Mouse (Mus musculus) brain, embryonic 18.5 days (tissue): Measurements from ENCODE around the gene Ipo11.
"Not testable (repeated sequence)": the region's sequence is repeated elsewhere in the genome, so short reads cannot be mapped to it uniquely, and the experiment has no call there.

ENCODE experiments used
- DNase-seq: peaks from one replicate; pipeline ENCODE4 v3.0.0-alpha.2; 2012; ENCODE audit warnings: low read depth, low spot score

Gene Ipo11

DNA sequence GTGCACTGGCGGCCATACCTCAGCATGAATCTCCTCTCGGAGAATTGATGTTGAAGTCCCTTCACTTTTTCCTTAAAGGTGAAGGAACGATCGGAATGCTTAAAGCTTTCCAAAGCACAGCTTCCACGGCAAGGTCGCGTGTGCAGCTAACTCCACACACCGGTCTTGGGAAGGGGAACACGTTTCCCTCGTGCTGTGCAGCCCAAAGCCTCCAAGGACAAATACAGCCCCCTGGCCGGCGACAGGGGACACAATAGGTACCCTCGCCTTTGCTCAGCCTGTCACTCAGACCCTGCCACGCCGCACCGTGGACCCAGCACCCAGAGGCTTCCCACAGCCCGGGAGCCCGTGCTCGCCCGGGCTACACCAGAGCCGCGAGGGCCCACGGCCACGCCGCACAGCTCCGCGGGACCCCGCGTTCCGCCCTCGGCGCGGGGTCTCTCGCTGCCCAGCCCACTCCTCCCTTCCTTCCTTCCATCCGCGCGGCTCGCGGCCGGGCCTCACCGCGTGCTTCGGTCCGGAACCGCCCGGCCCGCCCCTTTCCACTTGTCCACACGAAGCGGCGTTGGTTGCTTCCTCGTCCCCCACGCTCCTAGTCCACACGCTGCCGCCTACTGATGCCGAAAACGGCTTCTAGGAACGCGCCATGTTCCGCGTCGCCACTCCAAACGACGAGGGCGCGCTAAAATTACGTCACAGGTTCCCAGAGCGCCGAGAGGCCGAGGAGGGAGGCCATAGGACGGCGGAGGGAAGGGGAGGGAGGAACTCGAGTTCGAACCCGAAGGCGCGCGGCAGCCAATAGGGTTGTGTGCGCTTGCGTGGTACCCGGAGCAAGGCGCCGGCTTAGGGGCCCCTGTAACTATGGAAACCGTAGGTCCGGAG is at the start of gene Ipo11:
Ipo11 (minus strand) TSS at position 703 of the 882 bp plus-strand sequence.
- peak; percentile 95 for DNase-seq

DNA sequence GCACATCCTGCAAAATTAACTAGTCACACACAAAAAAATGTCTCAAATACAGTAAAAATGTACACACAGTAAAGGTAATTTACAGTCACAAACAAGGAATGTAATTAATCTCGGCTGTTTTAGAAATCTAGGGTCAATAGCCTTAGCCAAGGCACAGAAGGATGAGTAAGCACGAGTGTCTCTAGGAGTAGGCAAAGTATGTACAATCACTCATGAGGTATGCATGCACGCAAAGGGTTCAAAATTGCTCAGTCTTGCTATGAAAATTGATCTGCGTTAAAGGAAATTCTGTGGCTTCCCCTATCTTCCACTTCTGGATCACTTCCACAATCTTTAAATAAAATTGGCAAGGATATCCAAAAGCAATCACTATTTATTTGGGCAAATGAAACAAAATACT is 24.7 kb upstream of the Ipo11 start:
- DNase-seq, result no peak

DNA sequence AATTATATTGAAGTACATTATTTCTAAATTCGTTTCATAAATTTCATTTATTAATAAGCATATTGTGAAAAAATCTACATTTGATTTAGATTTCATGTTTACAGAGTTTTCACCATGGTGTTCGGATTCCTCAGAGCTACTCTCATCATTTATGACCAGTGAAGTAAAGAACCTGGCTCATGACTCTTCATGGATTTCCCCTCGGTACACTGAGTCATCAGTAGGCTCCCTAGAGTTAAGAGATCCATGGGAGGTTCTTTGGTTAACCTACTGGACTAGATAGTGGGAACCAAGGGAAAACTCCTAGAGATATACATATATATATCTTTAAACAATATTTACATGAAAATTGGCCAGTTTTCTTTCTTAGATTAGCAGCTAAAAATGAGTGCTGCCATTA is 23.8 kb upstream of the Ipo11 start:
- DNase-seq, result no peak

DNA sequence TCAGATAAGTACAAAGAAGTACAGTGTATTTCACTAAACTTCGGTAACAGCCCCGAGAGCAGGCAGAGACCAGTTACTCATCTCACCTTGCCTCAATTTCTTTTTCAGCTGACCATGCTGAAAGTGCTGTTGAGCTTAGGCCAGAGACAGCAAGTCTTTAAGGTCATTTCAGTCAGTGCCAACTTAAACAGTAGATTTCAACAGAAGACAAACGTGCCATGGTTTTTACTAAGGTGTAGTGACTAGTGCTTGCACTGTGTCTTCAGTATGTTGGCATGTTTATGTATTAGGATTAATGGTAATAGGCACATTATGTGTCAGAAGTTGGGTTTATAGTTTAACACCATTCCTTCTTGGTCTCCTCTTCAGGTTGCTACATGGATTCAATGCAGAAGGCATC is 21.5 kb upstream of the Ipo11 start:
- no peak for DNase-seq

DNA sequence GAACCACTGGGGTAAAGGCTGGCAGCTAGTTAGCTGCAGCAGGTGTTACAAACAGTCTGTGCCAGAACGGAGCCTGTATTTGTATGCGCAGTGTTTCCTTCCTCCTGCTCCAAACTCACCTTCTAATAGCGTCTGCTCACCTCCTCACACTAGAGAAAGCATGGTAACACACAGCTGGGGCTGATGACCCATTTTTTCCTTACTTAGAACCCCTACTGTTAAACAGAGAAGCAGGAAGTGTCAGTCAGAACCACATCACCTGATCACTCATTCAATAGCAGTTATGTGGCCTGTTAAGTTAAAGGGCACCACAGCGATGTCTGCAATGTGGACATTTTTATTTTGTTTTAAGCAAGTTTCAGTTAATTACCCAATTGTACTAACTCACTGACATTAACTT is 20.8 kb upstream of the Ipo11 start:
- DNase-seq, result no peak

DNA sequence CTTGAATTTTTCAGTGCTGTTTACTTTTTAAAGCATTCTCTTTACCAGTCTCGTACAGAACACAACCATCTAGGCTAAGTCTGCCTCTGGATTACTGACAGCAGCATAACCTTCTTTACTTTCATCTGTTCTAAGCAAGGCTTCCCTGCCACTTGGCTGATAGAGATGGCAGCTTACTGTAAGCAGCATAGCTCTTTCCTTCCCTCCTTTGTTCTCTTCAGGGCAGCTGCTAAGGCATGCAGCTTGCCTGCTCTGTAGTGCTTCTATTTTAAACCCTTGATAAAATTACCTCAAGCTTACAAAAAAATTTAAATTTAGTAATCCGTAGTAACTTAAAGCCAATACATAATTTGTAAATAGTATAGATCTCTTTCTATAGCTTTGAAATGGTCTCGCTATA is 18.1 kb upstream of the Ipo11 start:
- DNase-seq, result no peak

DNA sequence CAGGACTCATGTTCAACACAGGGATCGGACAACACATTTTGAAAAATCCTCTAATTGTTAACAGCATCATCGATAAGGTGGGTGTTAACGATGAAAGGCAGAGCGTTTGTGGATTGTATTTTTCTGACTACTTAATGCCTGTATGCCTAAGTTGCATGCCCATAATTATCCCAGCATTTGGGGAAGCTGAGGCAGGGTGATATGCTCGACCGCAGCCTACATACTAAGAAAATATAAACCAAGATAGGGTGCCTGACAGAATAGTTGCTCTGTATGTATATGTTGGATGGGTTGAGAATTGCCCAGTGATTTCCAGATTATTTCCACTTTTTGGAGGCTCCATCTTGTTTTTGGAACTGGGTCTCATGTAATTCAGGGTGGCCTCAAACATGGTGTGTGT is 10.8 kb upstream of the Ipo11 start:
- DNase-seq, result no peak

DNA sequence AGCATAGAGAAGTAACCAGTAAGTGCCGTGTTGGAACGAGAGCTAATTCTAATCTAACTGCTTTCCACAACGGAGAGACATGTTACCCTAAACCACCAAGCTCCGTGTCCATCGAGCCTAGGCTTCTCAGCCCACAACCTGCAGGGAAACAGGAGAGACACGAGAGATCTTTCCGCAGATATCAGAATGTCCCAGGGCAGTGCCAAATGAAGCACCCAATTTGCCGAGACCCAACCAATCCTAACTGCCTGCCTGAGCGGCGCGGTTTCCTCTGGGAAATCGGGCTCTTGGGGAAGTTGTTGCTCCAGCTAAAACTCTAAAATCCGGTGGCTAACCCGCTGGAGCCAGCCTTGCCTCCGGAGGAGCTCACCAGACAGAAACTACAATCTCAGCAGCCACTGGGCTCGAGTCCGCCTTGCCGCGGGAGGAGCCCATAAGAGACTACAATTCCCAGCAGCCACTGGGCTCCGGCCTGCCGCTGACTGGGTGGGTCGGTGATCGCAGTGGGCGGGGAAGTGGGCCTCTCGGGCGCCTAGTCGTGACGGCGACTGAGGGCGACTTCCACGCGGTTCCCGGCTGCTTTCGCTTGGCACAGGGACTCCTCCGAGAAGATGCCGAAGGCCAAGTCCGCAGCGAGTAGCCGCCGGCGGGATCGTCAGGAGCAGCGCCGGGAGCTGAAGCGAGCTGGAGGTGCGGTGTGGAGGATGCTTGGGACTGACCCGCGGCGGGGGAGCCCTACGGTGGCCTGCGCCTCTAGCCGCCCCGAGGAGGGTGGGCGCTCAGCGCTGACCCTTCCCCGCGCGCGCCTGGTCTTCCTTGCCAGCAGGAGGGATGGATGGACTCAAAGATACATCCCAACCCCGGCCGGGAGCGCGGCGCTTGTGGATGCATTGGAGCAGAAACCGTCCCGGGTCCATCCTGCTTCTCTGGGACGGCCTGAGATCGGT is 10.1 kb upstream of the Ipo11 start, which contains the start of gene Dimt1:
Dimt1 (plus strand) TSS at position 534 of the 947 bp plus-strand sequence.
- DNase-seq, result peak; percentile 87

DNA sequence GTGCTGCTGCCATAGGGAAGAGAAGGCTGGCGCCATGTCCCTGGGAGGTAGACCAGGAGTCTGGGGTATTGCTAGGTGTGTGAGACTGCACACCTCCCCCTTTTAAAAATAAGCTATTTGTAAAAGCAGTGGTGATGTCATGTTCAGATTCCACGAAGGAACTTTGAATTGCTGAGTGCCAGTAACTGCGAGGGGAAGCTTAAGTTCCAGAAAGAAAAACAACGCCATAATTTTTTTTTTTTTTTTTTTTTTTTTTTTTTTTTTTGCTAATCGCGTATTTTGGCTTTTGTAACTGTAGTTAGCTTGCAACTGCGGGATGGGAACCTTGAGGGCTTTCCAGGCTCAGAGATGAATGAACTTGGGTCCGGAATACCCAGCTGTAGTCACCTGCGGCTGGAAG is 8.8 kb upstream of the Ipo11 start:
- DNase-seq, result no peak

DNA sequence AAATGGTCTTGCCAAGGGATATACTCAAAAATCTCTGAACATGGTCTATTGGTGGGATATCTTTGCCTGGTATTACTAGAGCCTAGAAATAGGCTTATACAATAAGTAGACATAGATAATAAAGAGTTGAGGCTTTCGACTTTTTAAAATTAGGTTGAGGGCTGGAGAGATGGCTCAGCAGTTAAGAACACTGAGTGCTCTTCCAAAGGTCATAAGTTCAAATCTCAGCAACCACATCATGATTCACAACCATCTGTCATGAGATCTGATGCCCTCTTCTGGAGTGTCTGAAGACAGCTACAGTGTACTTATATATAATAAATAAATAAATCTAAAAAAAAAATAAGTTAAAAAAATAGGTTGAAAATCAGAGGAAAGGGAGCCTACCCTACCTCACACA is 6.0 kb upstream of the Ipo11 start:
- no peak for DNase-seq

DNA sequence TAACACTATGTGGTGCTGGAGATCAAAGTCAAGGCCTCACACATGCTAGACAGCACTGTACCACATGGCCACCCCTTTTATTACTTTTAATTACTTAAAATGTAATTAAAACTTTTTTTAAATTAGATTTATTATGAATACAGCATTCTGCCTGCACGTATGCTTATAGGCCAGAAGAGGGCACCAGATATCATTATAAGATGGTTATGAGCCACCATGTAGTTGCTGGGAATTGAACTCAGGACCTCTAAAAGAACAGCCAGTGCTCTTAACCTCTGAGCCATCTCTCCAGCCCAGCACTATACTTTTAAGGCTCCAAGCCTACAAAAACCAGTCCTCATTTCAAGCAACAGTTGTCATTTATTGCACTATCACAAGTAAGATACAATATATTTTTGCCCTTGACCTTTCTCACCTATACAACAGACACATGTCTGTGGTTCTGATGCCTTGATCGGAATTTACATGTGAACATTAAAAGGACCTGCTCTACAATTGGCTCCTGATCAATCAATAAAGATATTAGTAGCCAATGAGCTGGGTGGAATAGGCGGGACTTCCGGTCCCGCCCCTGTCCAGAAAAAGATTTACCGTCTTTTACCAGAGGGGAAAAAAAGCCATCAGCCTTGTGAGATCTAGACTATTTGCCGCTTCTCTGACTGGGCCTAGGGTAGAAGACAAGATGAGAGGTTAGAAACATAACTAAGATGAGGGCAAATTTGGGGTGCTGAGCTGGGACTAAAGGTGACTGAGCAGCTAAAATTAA is 4.6 kb upstream of the Ipo11 start:
- DNase-seq, result no peak

DNA sequence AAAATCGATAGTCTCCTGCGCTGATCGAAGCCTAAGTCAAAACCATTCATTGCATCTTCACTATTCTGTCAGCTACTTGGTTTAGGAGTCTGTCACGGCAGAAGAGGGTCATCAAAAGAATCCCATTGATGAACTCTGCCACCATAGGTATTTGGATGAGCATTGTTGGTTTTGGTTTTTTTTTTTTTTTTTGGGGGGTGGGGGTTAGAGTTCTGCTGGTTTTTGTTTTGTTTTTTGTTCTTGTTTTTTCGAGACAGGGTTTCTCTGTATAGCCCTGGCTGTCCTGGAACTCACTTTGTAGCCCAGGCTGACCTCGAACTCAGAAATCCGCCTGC is 347 bp upstream of the Ipo11 start:
- no peak for DNase-seq

DNA sequence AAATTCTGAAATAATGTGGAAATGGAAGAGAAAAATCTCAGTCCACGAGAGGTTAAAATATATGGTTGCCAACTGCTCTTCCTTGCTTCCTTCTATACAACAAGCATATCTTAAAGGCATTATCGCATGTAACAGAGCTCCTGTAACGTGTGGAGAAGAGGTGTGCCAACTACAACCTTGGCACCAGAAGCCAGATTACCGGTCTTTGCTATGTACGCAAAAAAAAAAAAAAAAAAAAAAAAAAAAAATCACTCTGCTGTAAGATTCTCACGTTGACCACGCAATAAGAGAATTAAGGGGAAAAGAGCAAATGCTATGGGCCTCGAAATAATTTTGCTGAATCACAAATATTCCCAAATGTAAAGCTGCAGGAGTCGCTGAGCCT is 895 bp downstream of the Ipo11 start:
- DNase-seq, result no peak

DNA sequence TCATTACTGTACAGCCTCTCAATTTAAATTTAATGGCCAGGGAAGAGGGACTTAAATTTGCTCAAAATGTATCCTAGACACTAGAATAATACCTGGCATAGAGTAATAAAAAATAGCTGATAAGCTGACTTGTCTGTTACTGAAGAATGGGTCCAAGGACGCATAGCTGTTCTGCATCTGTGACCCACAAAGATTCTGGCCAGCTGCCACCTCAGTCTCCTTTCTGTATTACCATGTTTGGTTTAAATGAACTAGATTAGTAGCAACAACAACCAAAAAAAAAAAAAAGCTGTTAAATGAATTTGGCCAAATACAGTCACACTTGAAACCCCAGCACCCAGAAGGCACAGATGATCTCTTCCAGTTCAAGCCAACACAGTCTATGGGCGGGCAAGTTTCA is 7.6 kb downstream of the Ipo11 start:
- no peak for DNase-seq

DNA sequence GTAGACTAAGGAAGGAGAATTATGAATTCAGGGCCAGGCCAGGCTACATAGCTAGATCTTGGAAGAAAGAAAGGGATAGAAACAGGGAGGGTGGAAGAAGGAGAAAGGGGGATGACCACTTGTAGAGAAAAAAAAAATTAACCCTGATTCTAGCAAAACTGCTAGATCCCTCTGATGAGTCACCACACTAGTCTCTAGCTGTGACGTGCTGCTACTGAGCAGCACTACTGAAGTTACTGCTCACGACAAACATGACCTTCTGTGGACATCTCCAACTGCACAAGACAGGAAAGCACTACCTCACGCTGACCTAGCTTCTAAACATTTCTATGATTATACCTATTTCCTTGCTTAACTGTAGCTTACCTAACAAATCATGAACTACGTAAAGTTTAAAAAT is 8.5 kb downstream of the Ipo11 start:
- DNase-seq, result no peak

DNA sequence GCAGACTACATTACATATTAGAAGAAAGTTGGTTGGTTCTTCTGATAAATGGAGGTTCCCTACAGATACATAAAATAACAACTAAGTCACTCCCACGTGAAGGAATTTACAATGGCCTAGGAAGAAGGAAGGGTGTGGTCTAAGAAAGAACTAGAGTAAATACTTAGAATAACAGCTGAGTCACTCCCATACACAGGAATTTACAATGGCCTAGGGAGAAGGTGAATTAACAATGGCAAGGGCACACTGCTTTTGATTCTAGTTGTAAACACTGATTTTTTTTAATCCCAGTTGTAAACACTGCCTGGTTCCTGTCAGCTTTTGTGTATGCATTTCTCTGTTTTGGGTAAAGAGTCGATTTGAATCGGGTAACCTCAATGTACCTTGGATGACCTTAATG is 10.8 kb downstream of the Ipo11 start:
- not testable (repeated sequence) for DNase-seq

DNA sequence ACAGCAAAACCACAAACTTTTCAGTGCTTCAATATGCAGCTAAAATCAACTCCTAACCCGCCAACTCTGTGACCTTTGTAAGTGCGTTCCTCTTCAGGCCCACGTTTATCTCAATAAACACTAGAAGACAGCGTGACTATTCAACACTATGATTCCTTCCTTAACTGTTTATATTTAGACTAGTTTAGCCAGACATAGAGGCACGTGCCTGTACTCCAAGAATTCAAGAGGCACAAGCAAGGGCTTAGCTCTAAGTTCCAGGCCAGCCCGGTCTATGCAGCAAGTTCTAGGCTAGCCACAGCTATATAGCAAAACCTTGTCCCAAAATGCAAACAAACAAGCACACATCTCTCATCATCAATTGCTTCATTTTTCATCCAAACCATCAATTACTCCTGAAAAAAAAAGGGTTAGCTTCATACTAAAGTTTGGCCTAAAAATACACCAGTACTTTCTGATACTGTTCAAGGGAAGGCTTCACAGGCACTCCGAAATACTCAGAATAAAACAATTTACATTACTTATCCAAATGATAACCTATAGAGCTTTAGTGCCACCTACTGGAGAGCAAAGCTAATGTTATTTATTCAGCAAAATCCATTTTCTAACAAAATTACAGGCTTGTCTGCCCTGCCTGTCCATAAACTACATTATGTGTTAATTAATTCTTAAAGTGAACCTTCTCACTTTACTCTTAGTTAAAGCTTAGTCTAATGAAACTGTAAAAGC is 18.3 kb downstream of the Ipo11 start:
- DNase-seq, result peak; percentile 60

DNA sequence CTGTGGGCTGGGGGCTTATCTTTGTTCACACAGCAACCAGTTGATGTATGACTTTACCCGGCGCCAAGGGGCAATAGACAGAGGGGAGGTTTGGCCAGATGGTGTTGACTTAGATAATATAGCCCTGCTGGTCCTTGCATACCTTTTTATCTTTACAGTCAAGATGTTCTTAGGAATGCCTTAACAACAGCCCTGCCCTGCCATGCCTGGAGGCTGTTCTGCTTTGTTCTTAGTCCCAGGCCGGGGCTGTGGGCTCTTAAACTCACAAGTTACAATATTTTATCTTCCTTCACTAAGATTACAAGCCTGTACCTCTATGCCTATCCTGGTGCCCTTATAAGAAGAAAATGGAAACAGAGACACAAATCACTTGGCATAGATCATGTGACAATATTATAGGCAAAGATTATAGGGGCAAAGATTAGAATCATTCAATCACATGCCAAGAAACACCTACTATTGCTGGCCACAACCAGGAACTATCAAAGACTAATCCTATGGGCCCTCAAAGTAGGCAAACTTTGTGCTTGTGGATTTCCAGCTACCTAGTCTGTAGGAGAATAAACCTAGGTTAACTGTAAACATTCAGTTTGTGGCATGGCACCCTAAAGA is 23.5 kb downstream of the Ipo11 start:
- no peak for DNase-seq

DNA sequence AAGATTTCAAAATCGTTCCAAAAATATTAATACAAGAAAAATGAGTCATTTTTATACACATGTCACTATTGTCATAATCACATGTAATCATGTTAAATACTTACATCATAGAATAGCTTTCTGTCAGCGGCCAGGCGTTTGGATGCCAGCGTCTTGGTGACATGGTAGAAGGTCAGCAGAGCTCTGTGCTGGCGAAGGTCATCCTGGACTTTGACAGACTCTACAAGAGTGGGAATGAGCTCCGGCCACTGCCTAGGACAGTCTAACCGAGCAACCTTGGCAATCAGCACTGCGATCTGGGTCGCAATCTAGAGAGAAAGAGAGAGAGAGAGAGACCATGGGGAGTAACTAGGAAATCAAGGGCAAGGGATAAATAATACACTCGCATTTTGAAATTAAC is 26.7 kb downstream of the Ipo11 start:
- no peak for DNase-seq

DNA sequence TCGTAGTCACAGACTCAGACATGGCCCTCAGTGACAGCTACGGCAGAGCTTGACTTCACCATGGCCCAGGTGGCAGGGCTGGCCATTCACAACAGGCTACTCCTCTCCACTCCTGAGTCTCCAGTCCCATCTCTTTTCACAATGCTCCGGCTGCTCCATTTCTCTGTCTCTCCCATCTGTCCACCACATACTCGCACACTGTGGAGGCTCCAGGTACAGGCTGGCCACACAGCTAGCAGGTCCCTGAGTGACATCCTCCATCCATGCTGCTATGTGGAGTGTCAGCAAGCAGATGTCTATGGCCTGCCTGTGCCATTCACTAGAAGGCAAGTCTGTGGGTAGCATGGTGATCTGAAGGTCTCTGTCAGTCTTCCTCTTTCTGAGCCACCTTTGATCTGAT is 29.5 kb downstream of the Ipo11 start:
- no peak for DNase-seq

DNA sequence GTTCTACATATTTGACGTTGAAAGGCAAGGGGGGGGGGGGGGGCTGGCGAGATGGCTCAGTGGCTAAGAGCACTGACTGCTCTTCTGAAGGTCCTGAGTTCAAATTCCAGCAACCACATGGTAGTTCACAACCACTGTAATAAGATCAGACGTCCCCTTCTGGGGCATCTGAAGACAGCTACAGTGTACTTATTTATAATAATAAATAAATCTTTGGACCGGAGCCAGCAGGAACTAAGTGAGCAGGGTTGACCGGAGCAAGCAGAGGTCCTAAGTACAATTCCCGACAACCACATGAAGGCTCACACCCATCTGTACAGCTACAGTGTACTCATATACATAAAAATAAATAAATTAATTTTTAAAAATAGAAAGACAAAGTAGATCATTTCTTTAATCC is 31.6 kb downstream of the Ipo11 start:
- not testable (repeated sequence) for DNase-seq
